Mouse (Mus musculus): ENCODE measurements around the gene Theg.

DNA sequence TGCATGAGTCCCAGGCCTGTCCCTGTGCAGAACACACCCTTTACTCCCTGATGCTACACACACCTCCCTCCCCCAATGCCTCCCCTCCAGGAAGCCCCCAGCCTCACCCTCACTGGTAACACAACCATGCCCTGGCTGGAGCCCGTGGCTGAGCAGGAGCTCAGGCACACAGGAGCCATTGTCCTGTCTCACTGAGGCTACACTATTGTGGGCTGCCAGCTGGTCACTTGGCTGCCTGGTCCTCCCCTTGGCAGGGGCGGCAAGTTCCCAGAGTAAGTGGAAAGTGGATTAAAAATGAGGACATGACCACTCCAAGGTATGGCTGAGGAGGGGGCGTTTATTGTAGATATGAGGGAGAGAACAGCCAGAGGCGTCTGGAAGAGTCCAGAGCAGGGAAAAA lies 19.4 kb upstream of the Theg start:
- TF ChIP-seq CTCF (conservative IDR thresholded peaks at IDR 0.05; ENCODE audit: low read length) (no peak), NANOG (IDR thresholded peaks at IDR 0.05; ENCODE audit: borderline replicate concordance, low read length) (no peak)
